Mouse (Mus musculus) ES-Bruce4 (cell line): ENCODE measurements around the gene Zcchc24.

Experiments used
- CTCF ChIP-seq: IDR thresholded peaks from one replicate; pipeline ENCODE4 v1.8.1; 2011; ENCODE audit warnings: low read depth, low read length
- EP300 ChIP-seq: IDR thresholded peaks from 2 replicates; pipeline ENCODE4 v1.6.1; 2011; ENCODE audit warnings: low read depth, low read length; ENCODE audit not compliant: insufficient read depth
- POLR2A ChIP-seq: IDR thresholded peaks from one replicate; pipeline ENCODE4 v1.8.1; 2011; ENCODE audit warnings: low read length; ENCODE audit not compliant: insufficient read depth

DNA sequence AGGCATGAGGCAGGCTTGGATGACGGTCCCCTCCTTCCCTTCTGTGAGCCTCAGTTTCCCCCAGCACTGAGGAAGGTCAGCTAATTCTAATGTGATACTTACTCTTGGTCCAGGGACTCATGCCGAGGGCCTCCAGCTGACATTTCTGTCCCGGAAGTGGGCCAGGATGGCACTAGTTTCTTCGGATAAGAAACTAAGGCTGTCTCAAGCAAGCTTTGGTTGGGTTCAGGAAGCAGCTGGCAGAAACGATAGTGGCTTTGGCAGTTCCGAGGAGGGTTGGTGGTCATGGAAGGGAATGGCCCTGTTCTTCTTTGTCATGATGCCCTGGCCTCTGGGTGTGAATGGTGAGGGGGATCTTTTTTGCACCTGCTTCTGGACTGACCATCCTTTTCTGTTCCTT is 73.8 kb downstream of the Zcchc24 start:
- no peak for TF ChIP-seq EP300
- TF ChIP-seq CTCF: no peak
- TF ChIP-seq POLR2A: no peak
